Mouse (Mus musculus): ENCODE results near the gene B3gnt6.

GRCm38 (mm10) chr7:98185326-98185725 is 14.0 kb downstream of the B3gnt6 start:
- TF ChIP-seq POLR2A (IDR thresholded peaks at IDR 0.05; ENCODE audit: borderline replicate concordance, insufficient read depth, low read length) (no peak), CTCF (IDR thresholded peaks at IDR 0.05; ENCODE audit: borderline replicate concordance, insufficient read depth, low read depth, low read length) (no peak)

Data from cerebellum, adult 2 months (tissue).